Mouse (Mus musculus): ENCODE results near the gene Ganab.

Gene Ganab

GRCm38 (mm10) chr19:8966198-8966589 lies 68.3 kb downstream of the Ganab start:
- DNase-seq (ENCODE audit: low spot score in 2 of 2) = no peak
